Mouse (Mus musculus): ENCODE data around the gene Sumo1.

GRCm38 (mm10) chr1:59589271-59589670, 81.4 kb downstream of the Sumo1 start:
- no peak for TF ChIP-seq POLR2A (IDR thresholded peaks at IDR 0.05; ENCODE audit: low read depth, low read length)
- TF ChIP-seq CTCF (conservative IDR thresholded peaks at IDR 0.05; ENCODE audit: insufficient read depth, insufficient read length, low read depth, low read length): no peak
